Mouse (Mus musculus) heart, postnatal 0 days (tissue): ENCODE results near the gene Zdhhc8.

Experiments used
- CTCF ChIP-seq: IDR thresholded peaks from 2 replicates; pipeline ENCODE4 v1.5.1; 2016; ENCODE audit warnings: antibody characterized with exemption, control low read depth, low read depth
- EP300 ChIP-seq: IDR thresholded peaks from 2 replicates; pipeline ENCODE4 v1.6.1; 2016; ENCODE audit warnings: antibody characterized with exemption, low read depth

- TF ChIP-seq CTCF: no peak
- TF ChIP-seq EP300: no peak
Measured at GRCm38 (mm10) chr16:18214858-18215257, 20.1 kb downstream of the Zdhhc8 start.
